Mouse (Mus musculus): Measurements from ENCODE around the gene Tmem135.

DNA sequence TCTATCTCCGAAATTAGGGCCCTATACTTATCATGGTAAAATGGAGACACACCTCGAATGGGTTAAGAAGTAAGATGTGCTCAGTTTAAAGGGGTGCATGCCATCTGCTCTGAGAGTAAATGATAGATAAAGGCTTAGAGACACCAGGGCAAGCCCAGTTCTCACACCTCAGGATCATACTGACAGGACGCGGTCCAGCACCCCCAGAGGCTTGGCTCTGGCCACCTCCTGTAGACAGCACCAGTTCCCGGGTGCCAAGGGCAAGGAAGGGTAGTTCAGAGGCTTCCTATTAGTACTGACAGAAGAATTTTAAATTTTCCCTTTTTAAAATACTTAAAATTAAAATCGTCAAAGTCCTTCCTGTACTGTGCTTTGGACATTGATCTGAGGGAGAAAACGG, 121.4 kb downstream of the Tmem135 start:
- TF ChIP-seq EP300 (IDR thresholded peaks at IDR 0.05), result no peak
- no peak for TF ChIP-seq CTCF (IDR thresholded peaks at IDR 0.05)
